Mouse (Mus musculus): ENCODE results near the gene Igfbp4.

Igfbp4 gene

DNA sequence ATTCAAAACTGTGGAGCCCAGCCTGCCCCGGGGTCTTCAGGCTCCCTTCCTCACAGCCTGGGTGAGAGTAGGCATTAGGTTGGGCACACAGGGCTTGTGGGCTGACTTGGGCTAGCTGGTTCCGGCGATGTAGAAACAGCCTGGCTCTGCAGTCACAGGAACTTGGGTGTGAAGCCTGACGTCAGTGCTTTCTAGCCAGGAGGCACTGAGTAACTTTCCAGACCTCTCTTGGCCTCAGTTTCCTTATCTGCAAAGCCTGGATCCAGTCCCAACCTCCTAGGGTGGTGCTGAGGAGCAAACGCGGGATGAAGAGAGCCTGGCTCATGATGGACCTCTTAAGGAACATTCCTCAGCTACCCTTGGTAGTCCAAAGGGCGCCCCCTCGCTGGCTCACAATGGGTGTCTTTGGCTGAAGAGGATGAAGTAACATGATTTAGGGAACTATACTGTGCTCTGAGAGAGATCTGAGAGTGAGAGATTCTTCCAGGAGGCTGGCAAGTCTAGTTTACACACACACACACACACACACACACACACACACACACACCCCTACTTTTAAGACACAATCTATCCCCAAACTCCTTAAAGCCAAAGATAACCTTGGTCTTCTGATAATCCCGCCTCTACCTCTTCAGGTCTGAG, 40.0 kb downstream of the Igfbp4 start:
- DNase-seq (ENCODE audit: extremely low spot score, low read depth, low spot score): no peak

DNA sequence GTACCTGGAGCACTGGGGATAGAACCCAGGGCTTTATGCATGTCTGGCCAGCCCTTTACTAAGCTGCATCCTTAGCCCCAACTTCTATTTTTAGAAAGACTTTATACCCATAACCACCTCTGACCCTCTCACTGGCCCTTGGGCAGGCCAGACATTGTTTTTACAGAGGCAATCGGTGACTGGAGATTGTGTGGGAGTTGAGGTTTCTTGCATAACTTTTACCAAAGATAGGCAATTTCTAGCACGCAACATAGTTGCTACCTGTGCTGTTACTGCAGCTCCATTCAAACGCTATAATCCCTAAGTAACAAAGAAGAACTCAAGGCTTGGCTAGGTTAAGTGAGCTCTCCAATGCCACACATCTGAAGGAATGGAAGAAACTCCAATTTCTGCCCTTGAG, 40.5 kb downstream of the Igfbp4 start:
- DNase-seq (ENCODE audit: extremely low spot score, low read depth, low spot score): no peak

GRCm38 (mm10) chr11:99082098-99082497, 41.1 kb downstream of the Igfbp4 start:
- no peak for DNase-seq (ENCODE audit: extremely low spot score, low read depth, low spot score)

DNA sequence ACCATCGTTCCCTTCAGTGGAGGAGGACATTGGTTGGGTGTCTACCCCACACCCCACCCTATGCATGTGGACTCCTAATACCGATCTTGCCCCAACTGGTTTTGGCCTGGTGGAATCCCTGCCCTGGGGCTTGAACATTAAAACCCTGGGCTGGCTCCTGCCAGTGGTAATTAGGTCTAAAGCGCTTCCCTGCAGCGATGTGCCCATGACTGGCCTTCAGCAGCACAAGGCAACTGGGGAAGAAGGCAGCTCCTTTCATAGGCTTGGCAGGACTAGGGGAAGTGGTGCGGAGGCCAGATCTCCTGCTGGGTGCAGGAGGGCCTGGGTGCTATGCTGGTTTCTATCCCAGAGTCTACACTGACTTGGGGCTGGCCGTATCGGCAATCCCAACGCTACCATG, 42.5 kb downstream of the Igfbp4 start:
- DNase-seq (ENCODE audit: extremely low spot score, low read depth, low spot score): no peak

DNA sequence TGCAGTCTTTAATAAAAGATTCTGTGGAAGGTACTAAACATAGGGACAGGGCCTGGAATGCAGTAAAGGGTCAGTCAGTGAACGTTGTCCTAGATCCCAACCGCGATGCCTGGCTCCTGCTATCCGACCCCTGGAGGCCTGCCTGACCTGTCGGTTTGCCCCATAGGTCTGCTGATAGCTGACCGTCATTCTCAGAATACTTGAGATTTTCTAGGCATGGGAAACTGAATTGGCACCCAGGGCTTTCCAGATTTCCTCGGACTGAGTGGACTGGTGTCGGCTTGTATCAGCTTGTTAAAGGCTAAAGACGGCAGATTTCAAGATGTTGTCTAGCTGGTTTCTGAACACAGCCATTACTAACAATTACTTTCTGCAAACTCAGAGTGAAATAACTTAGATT, 43.3 kb downstream of the Igfbp4 start:
- no peak for DNase-seq (ENCODE audit: extremely low spot score, low read depth, low spot score)

- no peak for DNase-seq (ENCODE audit: extremely low spot score, low read depth, low spot score)
Observed at GRCm38 (mm10) chr11:99088486-99088885, 47.4 kb downstream of the Igfbp4 start.

- DNase-seq (ENCODE audit: extremely low spot score, low read depth, low spot score): no peak
Observed at GRCm38 (mm10) chr11:99089077-99089601, 48.1 kb downstream of the Igfbp4 start, which contains the start of gene Tns4. TSS of gene Tns4 (minus strand) at chr11:99089306.

DNA sequence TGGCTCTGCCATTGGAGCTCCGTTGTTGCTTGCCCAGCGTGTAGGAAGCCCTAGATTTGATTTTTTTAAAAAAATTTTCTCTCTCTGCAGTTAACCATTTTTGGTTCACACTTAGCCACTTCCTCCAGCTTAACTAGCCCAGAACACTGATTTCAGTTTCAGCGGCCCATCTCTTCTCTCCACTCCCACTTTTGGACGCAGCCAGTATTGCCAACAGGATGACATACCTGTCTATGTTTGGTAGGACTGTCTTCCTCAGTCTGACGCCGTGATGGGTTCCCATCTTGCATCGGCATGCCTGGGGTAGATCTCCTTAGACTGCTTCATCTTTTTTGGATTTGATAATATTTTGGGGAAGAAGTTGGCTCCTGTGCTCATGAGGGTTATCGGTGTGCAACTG, 49.3 kb downstream of the Igfbp4 start:
- no peak for DNase-seq (ENCODE audit: extremely low spot score, low read depth, low spot score)

GRCm38 (mm10) chr11:99091666-99092065, 50.6 kb downstream of the Igfbp4 start:
- DNase-seq (ENCODE audit: extremely low spot score, low read depth, low spot score): no peak

- no peak for DNase-seq (ENCODE audit: extremely low spot score, low read depth, low spot score)
Observed at GRCm38 (mm10) chr11:99093740-99094139, 52.7 kb downstream of the Igfbp4 start.

DNA sequence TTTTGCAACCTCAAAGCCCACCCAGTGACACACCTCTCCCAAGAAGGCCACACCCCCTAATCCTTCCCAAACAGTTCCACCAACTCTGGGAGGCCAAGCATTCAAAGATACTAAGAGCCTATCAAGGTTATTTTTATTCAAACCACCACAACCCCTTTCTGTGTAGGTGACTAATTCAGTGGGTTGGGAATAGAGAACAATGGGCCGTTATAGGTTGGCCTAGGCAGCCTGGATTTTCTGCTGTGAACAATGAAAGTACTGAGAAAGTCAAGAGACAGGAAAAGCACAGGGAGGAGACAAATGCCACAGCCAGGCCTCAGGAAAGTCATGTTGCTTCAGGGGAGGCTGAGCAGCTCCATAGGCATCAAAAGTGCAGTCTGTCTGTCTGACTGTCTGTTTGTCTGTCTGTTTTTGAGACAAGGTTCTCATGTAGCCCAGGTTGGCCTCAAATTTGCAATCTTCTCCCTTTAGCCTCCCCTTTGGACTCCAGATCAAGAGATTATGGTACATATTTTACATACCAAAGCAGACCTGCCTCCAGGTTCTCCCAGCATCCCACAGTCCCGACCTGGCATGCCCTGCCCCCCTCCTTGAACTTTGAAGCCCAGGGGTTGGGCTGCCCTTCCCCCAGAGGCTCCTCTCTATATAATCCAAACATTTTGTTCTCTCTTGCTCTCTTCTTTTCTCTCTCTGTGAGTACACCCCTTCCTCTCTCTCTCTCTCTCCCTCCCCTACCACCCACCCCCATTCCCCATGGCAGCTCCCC, 54.0 kb downstream of the Igfbp4 start:
- no peak for DNase-seq (ENCODE audit: extremely low spot score, low read depth, low spot score)

GRCm38 (mm10) chr11:99095759-99096158, 54.7 kb downstream of the Igfbp4 start:
- peak; percentile 74 for DNase-seq (ENCODE audit: extremely low spot score, low read depth, low spot score)

DNA sequence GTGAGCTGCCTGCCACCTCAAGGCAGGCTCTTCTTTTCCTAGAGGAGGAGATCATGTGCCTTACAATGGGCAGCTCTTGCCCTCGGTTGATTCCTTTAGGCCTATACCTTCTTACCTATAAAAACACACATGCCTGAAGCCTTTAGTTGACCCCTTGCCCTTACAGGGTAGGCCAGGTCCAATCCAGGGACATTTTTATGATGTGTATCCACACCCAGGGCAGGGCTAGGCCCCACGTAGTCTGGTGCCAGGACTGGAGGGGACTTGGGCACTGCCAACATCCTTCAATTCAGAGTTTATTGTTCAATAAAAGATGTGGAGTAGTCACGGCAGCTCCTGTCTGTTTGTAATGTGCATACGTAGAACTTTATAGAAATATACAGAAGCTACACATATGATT, 55.4 kb downstream of the Igfbp4 start:
- no peak for DNase-seq (ENCODE audit: extremely low spot score, low read depth, low spot score)

DNA sequence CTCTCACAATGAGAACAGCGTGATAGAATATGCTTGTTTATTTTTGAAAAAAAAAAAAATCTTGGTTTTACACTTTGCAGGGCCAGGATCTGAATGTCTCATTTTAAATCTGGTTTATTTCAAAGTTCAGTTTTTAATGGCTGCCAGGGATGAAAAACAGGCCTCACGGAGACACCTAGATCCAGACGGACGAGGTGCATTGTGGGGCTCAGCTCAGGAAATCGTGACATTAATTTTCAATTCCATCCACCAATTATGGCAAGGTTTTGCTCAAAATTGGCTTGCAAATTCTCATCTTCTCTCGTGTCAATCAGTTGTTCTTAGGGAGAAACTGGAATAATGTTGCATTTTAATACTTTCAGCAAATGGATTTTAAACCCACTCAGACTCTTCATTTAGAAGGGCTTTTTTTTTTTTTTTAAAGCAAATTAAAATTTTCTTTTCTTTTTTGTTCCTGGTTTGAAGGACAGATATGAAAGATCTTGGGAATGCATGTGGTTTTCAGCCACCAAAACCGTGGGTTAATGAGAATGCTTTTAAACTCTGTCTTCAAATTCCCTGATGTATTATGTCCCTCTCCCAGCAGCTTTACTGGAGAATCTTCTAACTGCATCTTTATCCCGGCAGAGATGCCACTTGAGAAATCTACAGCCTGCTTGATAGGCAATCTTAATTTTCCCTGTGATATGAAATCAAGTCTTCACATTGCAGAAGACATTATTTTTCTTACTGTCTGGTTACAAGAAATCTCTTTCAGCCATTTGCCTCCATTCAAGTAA, 56.1 kb downstream of the Igfbp4 start:
- DNase-seq (ENCODE audit: extremely low spot score, low read depth, low spot score): no peak

DNA sequence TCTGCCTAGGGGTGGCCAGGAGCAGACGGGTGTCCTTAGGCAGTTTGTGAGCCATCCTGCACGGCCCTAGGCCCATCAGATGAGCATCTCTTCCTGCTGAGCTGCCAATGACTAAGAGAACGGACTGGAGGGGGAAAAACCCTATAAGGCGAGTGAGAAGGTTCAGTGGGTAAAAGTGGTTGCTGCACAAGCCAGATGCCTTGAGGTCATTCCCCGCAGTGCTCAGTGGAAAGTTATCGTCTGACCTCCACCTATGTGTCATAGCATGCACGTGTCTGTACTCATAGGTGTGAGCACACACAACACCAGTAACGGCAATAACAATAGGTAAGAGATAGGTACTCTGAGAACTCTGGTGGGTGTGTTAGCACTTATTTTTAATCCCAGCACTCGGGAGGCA, 57.9 kb downstream of the Igfbp4 start:
- no peak for DNase-seq (ENCODE audit: extremely low spot score, low read depth, low spot score)

DNA sequence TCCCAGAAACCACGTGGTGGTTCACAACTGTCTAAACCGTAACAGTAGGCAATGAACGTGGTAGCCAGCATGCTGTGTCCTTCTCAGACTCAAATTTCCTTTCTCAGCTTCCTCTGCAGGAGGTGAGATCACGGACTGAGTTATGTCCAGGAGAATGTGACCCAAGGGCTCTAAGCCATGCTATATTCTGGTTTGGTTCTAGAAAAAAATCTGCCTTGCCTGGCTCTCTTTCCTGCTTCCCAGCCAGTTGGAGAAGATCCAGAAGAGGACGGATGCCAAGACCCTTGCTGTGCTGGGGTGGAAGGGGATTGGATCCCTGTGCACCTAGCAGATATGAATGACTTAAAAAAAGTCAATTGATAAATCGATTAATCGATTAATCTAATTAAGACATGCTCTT, 58.5 kb downstream of the Igfbp4 start:
- DNase-seq (ENCODE audit: extremely low spot score, low read depth, low spot score): no peak

DNA sequence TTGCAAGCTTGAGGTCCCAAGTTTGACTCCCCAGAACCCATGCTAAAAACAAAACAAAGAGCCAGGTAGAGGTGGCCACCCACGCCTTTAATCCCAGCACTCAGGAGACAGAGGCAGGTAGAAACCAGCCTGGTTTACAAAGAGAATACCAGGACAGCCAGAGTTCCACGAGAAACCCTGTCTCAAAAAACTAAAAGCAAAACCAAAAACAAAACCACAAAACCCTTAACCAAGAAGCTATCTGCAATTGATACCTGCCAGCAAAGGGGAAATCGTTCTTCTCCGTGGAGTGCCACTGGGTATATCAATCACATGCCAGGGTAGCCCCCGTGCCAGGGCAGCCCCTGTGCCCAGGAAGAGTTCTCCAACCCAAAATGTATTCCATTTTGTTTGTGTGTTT, 59.2 kb downstream of the Igfbp4 start:
- DNase-seq (ENCODE audit: extremely low spot score, low read depth, low spot score): no peak

DNA sequence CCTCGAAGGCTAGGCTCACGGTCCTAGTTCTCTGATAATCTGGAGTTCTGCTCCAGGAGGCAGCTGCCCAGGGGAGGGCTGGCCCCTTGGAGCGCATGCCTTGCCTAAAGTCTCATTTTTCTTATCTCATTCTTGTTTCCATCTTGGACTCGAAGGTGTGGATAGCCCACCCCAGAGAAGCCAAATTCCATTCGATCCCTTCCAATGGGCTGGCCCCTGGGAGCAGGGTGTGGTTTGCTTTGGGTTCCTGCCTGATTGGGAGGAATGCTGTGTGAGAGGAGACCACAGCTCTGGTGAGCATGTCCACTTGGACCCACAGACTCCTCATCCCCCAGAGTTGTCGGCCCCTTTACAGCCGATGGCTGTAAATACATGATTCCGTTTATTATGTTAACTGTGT, 60.6 kb downstream of the Igfbp4 start:
- no peak for DNase-seq (ENCODE audit: extremely low spot score, low read depth, low spot score)

DNA sequence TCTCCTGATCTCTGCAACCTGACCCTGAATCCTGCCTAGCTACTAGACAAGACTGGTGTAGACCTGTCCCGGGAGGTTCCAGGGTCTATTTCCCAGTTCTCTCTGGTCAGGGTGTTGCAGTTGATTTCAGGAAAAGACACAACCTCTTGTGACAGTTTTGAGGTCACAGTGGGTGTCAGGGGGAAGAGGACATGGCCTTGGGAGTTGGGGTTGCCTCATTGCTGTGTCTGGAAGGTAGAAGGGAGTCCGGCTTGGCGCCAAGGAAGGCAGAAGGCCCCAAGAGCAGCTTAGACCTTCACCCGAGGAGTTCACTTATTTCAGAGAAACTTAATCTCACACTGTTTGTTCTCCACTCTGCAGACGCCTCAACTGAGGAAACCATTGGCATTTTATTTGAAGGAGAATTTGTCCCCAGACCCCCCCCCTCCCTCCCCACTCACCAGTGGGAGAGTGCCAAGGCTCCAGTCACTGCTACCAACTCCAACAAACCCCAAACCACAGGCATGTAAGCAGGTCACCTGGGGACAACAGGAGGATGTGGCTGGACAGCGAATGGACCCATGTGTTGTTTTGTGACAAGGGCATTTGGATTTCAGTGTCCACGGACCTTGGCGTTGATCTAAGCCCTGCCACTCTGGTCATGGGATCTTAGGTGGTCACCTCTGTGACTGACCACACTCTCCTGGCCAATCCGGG, 61.7 kb downstream of the Igfbp4 start:
- no peak for DNase-seq (ENCODE audit: extremely low spot score, low read depth, low spot score)
